Mouse (Mus musculus): ENCODE measurements at regions not wholly inside any gene's neighbourhood (a gene's known extent, or its start where the extent isn't known, plus 50 kb on each side); places are given as distances from the start of the nearest gene placed in this dataset.

GRCm38 (mm10) chr13:28455016-28455415 lies 197.7 kb downstream of the Gm11361 start:
- no peak for TF ChIP-seq POLR2A (IDR thresholded peaks at IDR 0.05; ENCODE audit: borderline replicate concordance, insufficient read depth, low read length)
- TF ChIP-seq CTCF (IDR thresholded peaks at IDR 0.05; ENCODE audit: borderline replicate concordance, insufficient read depth, low read depth, low read length) = no peak
